Mouse (Mus musculus): ENCODE measurements around the gene Kcnh2.

Kcnh2 gene

GRCm38 (mm10) chr5:24346313-24346712, 5.1 kb downstream of the Kcnh2 start:
- no peak for DNase-seq (ENCODE audit: low spot score)

GRCm38 (mm10) chr5:24344477-24345051, 6.8 kb downstream of the Kcnh2 start:
- DNase-seq (ENCODE audit: low spot score) = peak; percentile 71

GRCm38 (mm10) chr5:24343977-24344436, 7.4 kb downstream of the Kcnh2 start:
- DNase-seq (ENCODE audit: low spot score) = peak; percentile 78

- no peak for DNase-seq (ENCODE audit: low spot score)
These were observed 8.0 kb downstream of the Kcnh2 start for GRCm38 (mm10) chr5:24343379-24343778.

DNA sequence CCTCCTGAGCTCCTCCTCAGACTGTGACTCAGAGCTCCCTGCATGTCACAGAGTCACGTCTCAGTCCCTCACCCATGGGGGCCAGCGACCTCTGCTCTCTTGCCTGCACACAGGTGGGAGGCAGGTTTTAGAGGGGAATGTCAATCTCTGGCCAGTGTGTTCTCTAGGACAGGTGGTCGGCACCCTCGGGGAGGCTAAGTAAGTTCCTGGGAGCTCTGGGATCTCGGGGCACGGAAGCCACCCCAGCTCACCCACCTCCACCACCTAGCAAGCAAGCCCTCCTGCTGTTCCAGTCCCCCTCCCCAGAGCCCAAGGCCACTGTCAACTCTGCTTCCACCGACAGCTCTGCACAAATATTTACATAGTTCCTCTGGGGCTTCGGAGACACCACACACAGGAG, 8.4 kb downstream of the Kcnh2 start:
- no peak for DNase-seq (ENCODE audit: low spot score)

- no peak for DNase-seq (ENCODE audit: low spot score)
These were observed 9.0 kb downstream of the Kcnh2 start for GRCm38 (mm10) chr5:24342205-24342963.

GRCm38 (mm10) chr5:24337821-24338220, 13.6 kb downstream of the Kcnh2 start:
- DNase-seq (ENCODE audit: low spot score) = no peak

- no peak for DNase-seq (ENCODE audit: low spot score)
These were observed 14.0 kb downstream of the Kcnh2 start for GRCm38 (mm10) chr5:24337366-24337765.

- DNase-seq (ENCODE audit: low spot score) = peak; percentile 70
These were observed 15.4 kb downstream of the Kcnh2 start for GRCm38 (mm10) chr5:24335888-24336511.

DNA sequence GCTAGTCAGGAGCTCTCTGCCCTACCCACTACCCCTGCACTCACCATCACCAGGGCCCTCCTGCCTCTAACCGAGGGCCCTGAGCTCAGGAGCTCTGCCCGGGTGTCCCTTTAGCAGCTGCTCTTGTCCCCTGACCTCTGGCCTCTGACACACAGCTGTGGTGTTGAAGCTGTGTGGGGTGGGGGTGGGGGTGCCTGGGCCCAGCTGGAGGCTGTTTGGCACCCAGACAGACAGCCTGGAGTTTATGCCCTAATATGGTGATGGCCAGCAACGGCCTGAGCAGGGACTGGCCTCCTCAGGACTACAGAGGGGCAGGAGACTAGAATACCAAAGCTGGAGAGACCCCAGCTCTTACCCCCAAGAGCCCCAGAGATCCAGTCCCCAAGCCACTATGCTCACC, 16.7 kb downstream of the Kcnh2 start:
- DNase-seq (ENCODE audit: low spot score) = no peak

- peak; percentile 64 for DNase-seq (ENCODE audit: low spot score)
These were observed 19.0 kb downstream of the Kcnh2 start for GRCm38 (mm10) chr5:24332401-24332800.

- DNase-seq (ENCODE audit: low spot score) = no peak
These were observed 21.5 kb downstream of the Kcnh2 start for GRCm38 (mm10) chr5:24329965-24330298.

DNA sequence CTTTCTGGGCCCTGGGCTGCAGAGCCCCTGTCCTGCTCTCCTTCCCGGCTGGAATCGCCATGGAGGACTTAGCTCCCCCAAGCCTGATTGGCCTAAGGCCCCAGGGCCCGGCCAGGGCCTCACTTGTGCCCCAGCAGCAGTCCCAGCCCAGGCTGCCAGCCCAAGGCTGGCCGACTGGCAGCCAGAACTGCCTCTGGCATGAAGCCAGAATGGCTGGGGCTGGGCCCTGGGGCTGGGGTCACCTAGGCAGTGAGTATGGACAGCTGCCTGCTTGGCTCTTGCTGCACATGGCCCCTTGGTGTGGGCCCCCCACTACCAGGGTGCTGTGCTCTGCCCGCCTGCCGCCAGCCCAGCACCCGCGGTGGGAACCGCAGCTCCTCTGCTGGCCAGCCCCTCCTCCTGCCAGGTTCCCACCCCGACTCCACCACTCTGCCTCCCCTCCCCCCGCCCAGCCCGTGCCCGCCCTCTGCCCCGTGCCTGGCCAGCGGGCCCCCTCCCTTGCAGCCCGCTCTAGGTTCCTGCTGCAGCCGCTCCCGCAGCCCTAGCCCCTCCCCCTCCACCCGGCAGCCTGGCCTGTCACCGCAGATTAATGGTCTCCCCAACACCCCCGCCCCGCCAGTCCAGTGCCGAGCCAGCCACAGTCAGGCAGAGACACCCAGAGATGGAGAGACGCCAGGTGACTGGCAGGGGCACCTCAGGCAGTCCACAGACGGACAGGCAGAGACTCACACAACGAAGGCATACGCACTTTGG, 22.0 kb downstream of the Kcnh2 start:
- peak; percentile 87 for DNase-seq (ENCODE audit: low spot score)

GRCm38 (mm10) chr5:24328813-24329211, 22.6 kb downstream of the Kcnh2 start:
- no peak for DNase-seq (ENCODE audit: low spot score)

GRCm38 (mm10) chr5:24326842-24327417, 24.5 kb downstream of the Kcnh2 start:
- DNase-seq (ENCODE audit: low spot score) = no peak

GRCm38 (mm10) chr5:24326166-24326841, 25.1 kb downstream of the Kcnh2 start:
- no peak for DNase-seq (ENCODE audit: low spot score)

- no peak for DNase-seq (ENCODE audit: low spot score)
These were observed 26.2 kb downstream of the Kcnh2 start for GRCm38 (mm10) chr5:24325251-24325650.

GRCm38 (mm10) chr5:24321711-24322682, 29.4 kb downstream of the Kcnh2 start:
- DNase-seq (ENCODE audit: low spot score) = no peak

DNA sequence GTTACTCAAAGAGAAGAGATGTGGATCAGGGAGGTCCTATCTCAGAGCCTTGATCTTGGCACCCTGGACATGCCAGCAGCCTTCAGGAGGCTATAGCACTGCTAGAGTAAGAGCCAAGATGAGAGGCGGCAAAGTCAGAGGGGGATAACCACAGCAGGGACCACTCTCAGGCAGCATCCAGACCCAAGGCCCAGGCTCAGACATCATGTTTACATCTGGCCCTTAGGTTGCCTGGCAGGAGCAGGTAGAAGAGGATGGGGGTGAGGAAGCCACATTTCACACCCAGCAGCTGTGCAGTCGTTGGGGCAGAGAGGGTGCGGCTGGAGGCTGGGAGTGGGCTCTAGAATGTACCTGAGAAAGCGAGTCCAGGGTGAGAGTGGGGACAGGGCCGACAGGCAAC, 30.5 kb downstream of the Kcnh2 start:
- no peak for DNase-seq (ENCODE audit: low spot score)

GRCm38 (mm10) chr5:24320467-24320813, 31.0 kb downstream of the Kcnh2 start:
- DNase-seq (ENCODE audit: low spot score) = peak; percentile 73
